Mouse (Mus musculus) embryonic fibroblast, embryonic 13.5 days (primary cell): ENCODE results near the gene Efnb3. TPM values are rescaled to one million over a fixed set of nuclear protein-coding genes. Genes with fewer than 3 reads are reported as not detected.
"Not testable (repeated sequence)": the region's sequence is repeated elsewhere in the genome, so short reads cannot be mapped to it uniquely, and the experiment has no call there.

Experiments
- H3K27ac ChIP-seq: 2 replicates; pipeline ENCODE4 v1.5.1; 2012; ENCODE audit warnings: low read length, control low read depth, inconsistent platforms; ENCODE audit not compliant: insufficient read depth
- H3K4me1 ChIP-seq: 2 replicates; pipeline ENCODE4 v1.6.1; 2011; ENCODE audit warnings: low read length; ENCODE audit not compliant: control insufficient read depth, insufficient read depth
- H3K4me3 ChIP-seq: 2 replicates; pipeline ENCODE4 v1.5.1; 2011; ENCODE audit warnings: mild to moderate bottlenecking, control low read depth, low read length; ENCODE audit not compliant: insufficient read depth
- CTCF ChIP-seq: IDR thresholded peaks from 2 replicates; pipeline ENCODE4 v1.5.1; 2011; ENCODE audit warnings: mild to moderate bottlenecking, control low read depth, low read length, moderate library complexity, borderline replicate concordance; ENCODE audit not compliant: insufficient read depth
- POLR2A ChIP-seq: IDR thresholded peaks from 2 replicates; pipeline ENCODE4 v1.6.1; 2011; ENCODE audit warnings: low read depth, mild to moderate bottlenecking, control low read depth, low read length, moderate library complexity
- polyA plus RNA-seq: library from polyadenylated mRNA; stranded (reverse); fragments of >200 nt; gene quantifications from 2 replicates; pipeline ENCODE4 v1.2.4, GENCODE M21; 2011; ENCODE audit warnings: low read depth; ENCODE audit not compliant: missing spikeins, insufficient read length

Gene Efnb3
- polyA plus RNA-seq, 1 experiment, result 2.6 TPM

GRCm38 (mm10) chr11:69532480-69533150 is 27.4 kb downstream of the Efnb3 start:
- H3K4me3 ChIP-seq, result no peak overlapping the region
- no peak overlapping the region for H3K27ac ChIP-seq
- H3K4me1 ChIP-seq, result no peaks in the 10 kb centered on the region
- TF ChIP-seq POLR2A, result no peak
- TF ChIP-seq CTCF, result no peak

DNA sequence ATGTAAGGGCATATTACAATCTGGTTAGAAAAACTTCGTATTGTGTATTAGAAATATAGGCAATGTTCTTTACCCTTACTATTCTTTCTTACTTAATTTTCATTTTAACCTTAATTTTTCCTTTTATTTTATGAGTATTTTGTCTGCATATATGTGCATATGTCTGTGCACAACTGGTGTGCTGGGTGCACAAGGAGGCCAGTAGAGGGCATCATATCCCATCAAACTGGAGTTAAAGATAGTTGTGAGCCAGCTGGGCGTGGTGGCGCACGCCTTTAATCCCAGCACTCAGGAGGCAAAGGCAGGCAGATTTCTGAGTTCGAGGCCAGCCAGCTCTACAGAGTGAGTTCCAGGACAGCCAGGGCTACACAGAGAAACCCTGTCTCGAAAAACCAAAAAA is 29.2 kb downstream of the Efnb3 start:
- H3K27ac ChIP-seq, H3K4me1 ChIP-seq, H3K4me3 ChIP-seq: not testable (repeated sequence)

DNA sequence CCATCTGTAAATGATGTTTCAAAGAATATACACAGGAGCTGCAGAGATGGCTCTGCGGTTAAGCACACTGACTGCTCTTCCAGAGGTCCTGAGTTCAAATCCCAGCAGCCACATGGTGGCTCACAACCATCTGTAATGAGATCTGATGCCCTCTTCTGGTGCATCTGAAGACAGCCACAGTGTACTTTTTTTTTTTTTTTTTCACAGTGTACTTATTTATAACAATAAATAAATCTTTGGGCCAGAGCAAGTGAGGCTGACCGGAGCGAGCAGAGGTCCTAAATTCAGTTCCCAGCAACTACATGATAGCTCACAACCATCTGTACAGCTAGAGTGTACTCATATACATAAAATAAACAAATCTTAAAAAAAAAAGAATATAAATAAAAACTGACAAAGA is 29.7 kb downstream of the Efnb3 start:
- H3K4me3 ChIP-seq, H3K27ac ChIP-seq, H3K4me1 ChIP-seq: not testable (repeated sequence)

DNA sequence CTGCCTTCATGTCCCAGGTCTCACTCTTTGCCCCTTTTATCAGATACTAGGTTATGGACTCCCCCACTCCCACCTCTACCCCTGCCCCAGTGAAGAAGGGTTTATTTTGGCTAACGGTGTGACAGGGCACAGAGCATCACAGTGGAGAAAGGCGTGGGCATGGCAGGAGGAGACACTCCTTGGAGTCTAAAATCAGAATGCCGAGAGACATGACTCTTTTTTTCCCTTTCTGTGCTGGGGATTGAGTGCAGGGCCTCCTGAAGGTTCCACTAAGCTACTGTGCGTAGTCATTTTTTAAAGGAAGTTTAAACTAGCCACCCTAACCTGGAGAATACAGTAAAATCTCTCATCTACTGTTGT is 32.0 kb downstream of the Efnb3 start:
- no peaks in the 10 kb centered on the region for H3K4me1 ChIP-seq
- H3K4me3 ChIP-seq, result no peak overlapping the region
- no peak overlapping the region for H3K27ac ChIP-seq
- TF ChIP-seq CTCF (no peak), POLR2A (no peak)

- Histone ChIP-seq H3K4me1 (no peaks in the 10 kb centered on the region), H3K4me3 (0 out of 2 replicates have a peak overlapping the region, but pooled peaks have one; percentile 14), H3K27ac (no peak overlapping the region)
- TF ChIP-seq CTCF (no peak), POLR2A (no peak)
These were observed 32.6 kb downstream of the Efnb3 start for GRCm38 (mm10) chr11:69527098-69528030.

GRCm38 (mm10) chr11:69526631-69527030 is 33.4 kb downstream of the Efnb3 start:
- Histone ChIP-seq H3K27ac (no peak overlapping the region), H3K4me1 (no peaks in the 10 kb centered on the region), H3K4me3 (no peak overlapping the region)
- no peak for TF ChIP-seq POLR2A
- TF ChIP-seq CTCF, result no peak

DNA sequence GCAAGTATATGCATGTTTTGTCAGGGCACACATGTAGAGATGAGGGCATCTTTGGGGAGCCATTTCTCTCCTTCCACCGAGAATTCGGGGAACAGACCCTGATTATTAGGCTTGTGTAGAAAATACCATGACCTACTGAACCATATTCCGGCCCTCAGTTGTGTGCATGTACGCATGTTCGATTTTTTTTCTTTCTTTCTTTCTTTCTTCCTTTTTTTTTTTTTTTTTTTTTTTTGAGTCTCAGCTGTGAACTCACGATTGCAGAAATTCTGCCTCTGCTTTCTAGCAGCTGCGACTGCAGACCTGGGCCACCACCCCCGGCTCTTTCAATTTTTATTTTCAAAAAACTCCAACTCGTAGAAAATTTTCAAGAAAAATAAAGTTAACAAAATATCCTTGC is 34.3 kb downstream of the Efnb3 start:
- Histone ChIP-seq H3K27ac (no peak overlapping the region), H3K4me1 (no peaks in the 10 kb centered on the region), H3K4me3 (no peak overlapping the region)
- no peak for TF ChIP-seq CTCF
- no peak for TF ChIP-seq POLR2A

GRCm38 (mm10) chr11:69523651-69524050 is 36.4 kb downstream of the Efnb3 start:
- Histone ChIP-seq H3K4me1 (no peaks in the 10 kb centered on the region), H3K27ac (no peak overlapping the region), H3K4me3 (no peak overlapping the region)
- no peak for TF ChIP-seq POLR2A
- no peak for TF ChIP-seq CTCF

- Histone ChIP-seq H3K4me3 (no peak overlapping the region), H3K4me1 (no peaks in the 10 kb centered on the region), H3K27ac (no peak overlapping the region)
- no peak for TF ChIP-seq POLR2A
- no peak for TF ChIP-seq CTCF
These were observed 38.4 kb downstream of the Efnb3 start for GRCm38 (mm10) chr11:69521526-69522149.

- no peak overlapping the region for H3K4me3 ChIP-seq
- H3K4me1 ChIP-seq, result no peaks in the 10 kb centered on the region
- no peak overlapping the region for H3K27ac ChIP-seq
- TF ChIP-seq CTCF (no peak), POLR2A (no peak)
These were observed 40.0 kb downstream of the Efnb3 start for GRCm38 (mm10) chr11:69519976-69520375.
